Mouse (Mus musculus) cerebellum, adult 2 months (tissue): ENCODE data around the gene Smim24.
A peak's percentile ranks its signal among the peaks of the same experiment; 100 is the strongest.

Source experiments
- CTCF ChIP-seq: fragments of 200-500 bp; IDR thresholded peaks from 2 replicates; pipeline ENCODE4 v1.5.1; 2011; ENCODE audit warnings: low read depth, mild to moderate bottlenecking, control low read depth, low read length, moderate library complexity, borderline replicate concordance; ENCODE audit not compliant: insufficient read depth
- POLR2A ChIP-seq: fragments of 200-500 bp; IDR thresholded peaks from 2 replicates; pipeline ENCODE4 v1.6.1; 2011; ENCODE audit warnings: low read length, control low read depth, borderline replicate concordance; ENCODE audit not compliant: insufficient read depth

- no peak for TF ChIP-seq CTCF
- peak; percentile 90 for TF ChIP-seq POLR2A
These were observed 8.8 kb upstream of the Smim24 start, which contains the start of the genes Dohh and Gm48551 for GRCm38 (mm10) chr10:81383802-81384604.
